Mouse (Mus musculus) midbrain, embryonic 14.5 days (tissue): ENCODE results near the gene Xylb. TPM values are rescaled to one million over a fixed set of nuclear protein-coding genes. Genes with fewer than 3 reads are reported as not detected.

Source experiments
- ATAC-seq: fragments of 200-750 bp; cut with Nextera tagmentation; 2 replicates; pipeline ENCODE4 v1.8.0; 2017; ENCODE audit warnings: moderate number of reproducible peaks, moderate library complexity; ENCODE audit not compliant: low FRiP score, low TSS enrichment
- DNase-seq: peaks from one replicate; pipeline ENCODE4 v3.0.0-alpha.2; 2015
- H3K27ac ChIP-seq: fragments of 300-500 bp; sonication (generic); replicated peaks from 2 replicates; pipeline ENCODE4 v1.5.1; 2014; ENCODE audit warnings: mild to moderate bottlenecking, low read depth, low read length, moderate library complexity
- H3K27me3 ChIP-seq: fragments of 300-500 bp; sonication (generic); 2 replicates; pipeline ENCODE4 v1.6.1; 2014; ENCODE audit warnings: low read length, control low read depth, mixed read lengths; ENCODE audit not compliant: control insufficient read depth, insufficient read depth
- H3K36me3 ChIP-seq: fragments of 300-500 bp; sonication (generic); 2 replicates; pipeline ENCODE4 v1.6.1; 2014; ENCODE audit warnings: low read length, control low read depth; ENCODE audit not compliant: control insufficient read depth, insufficient read depth
- H3K4me1 ChIP-seq: fragments of 300-500 bp; sonication (generic); 2 replicates; pipeline ENCODE4 v1.6.1; 2014; ENCODE audit warnings: mild to moderate bottlenecking, antibody characterized with exemption, low read length, control low read depth; ENCODE audit not compliant: control insufficient read depth, insufficient read depth
- H3K4me2 ChIP-seq: fragments of 300-500 bp; sonication (generic); 2 replicates; pipeline ENCODE4 v1.6.1; 2014; ENCODE audit warnings: mild to moderate bottlenecking, low read length, moderate library complexity
- H3K4me3 ChIP-seq: fragments of 300-500 bp; sonication (generic); replicated peaks from 2 replicates; pipeline ENCODE4 v1.5.1; 2014; ENCODE audit warnings: low read depth, low read length
- H3K9ac ChIP-seq: fragments of 300-500 bp; sonication (generic); replicated peaks from 2 replicates; pipeline ENCODE4 v1.6.1; 2014; ENCODE audit warnings: mild to moderate bottlenecking, low read length, moderate library complexity
- H3K9me3 ChIP-seq: fragments of 300-500 bp; sonication (generic); 2 replicates; pipeline ENCODE4 v1.6.1; 2016; ENCODE audit warnings: low read length, control low read depth, mixed read lengths; ENCODE audit not compliant: control insufficient read depth
- WGBS: fragments of 180-500 bp; shearing (Covaris S2); extraction: QIAGEN DNeasy Blood & Tissue Kit; methylation state at CpG from one replicate; pipeline ENCODE4 v1.1.7; 2014; 5-methylcytosine and 5-hydroxymethylcytosine counted together
- polyA plus RNA-seq: library from polyadenylated mRNA; unstranded; fragments of >200 nt; fragmentation: Nextera tagmentation; extraction: Ambion mirVana; gene quantifications from 2 replicates; pipeline ENCODE4 v1.2.1, GENCODE M21; 2014

The Xylb gene
- polyA plus RNA-seq, 1 experiment from 2014 or later = 2.4 TPM

DNA sequence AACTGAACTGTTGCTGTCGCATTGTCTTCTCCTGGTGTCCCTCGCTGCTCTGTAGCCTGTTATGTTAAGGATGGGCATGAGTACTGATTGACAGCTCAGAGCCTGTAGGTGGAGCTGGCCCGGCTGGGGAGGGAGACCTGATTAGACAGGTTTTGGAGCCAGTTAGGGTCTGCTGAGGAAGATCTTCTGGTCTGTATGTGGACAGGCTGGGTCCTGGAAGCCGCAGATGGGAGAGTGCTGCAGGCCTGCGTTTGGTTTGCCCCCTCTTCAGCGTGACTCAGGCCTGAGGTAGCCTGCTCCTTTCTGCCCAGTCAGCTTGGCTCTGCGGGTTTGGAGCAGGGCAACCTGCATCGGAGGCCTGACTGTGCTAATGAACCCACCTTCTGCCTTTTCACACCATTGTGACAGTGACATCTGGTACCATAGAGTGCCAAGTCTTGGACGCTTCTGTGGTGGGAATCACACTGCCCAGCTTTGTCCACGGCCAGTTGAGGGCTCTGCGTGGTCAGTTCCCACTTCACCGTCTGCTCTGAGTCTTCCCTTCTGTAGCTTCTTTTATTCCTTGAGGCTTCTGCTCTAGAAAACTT lies 62.8 kb downstream of the Xylb start:
- 80% methylated on average over 12 of the region's 12 CpGs for WGBS
- peaks cover 20% of the 10 kb centered on the region for H3K4me1 ChIP-seq
- no peak overlapping the region for H3K4me3 ChIP-seq
- ATAC-seq = no peak
- no peaks in the 10 kb centered on the region for H3K9me3 ChIP-seq
- H3K36me3 ChIP-seq = no peaks in the 10 kb centered on the region
- no peak overlapping the region for H3K9ac ChIP-seq
- DNase-seq = no peak
- H3K27me3 ChIP-seq = no peaks in the 10 kb centered on the region
- H3K27ac ChIP-seq = no peak overlapping the region
- no peak overlapping the region for H3K4me2 ChIP-seq

DNA sequence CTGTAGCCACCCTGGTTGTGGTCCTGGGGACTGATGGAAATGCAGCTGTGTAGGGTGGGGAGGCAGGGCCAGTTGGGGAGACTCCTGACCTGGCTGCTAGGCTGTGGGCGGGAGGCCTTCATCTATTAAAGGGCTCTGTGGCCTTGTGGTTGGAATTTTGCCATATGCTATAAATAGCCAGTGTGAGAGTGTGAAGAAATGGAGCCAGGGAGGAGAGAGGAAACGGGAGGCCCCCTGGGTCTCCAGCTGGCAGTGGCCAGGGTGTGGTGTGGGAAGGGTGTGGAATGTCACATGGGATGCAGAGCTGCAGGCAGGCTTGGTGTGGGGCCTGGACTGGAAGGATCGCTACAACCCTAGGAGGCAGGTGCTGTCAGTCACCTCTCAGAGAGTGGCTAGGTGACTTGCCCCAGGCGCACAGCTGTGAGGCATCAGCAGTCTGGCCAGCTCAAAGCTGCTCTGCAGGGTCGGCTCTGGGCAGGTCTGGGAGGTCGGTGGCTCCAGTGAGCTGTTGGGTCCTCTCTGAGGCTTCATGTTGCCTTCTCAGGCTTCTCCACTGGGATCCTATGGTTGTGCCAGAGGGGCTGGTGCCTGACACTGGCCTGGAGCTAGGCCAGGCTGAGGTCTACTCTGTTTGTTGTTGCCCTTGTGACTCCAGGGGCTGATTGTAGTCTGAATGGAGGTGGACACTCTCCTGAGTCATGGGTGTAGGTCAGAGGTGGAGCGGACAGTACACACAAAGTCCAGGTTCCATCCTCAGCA lies 68.2 kb downstream of the Xylb start:
- WGBS = 71% methylated on average over 7 of the region's 7 CpGs
- Histone ChIP-seq H3K9ac (no peak overlapping the region), H3K27me3 (no peaks in the 10 kb centered on the region), H3K9me3 (no peaks in the 10 kb centered on the region), H3K4me2 (no peak overlapping the region), H3K4me1 (peaks cover 17% of the 10 kb centered on the region), H3K4me3 (no peak overlapping the region), H3K36me3 (peaks cover 27% of the 10 kb centered on the region), H3K27ac (peak overlapping the region; percentile 60)
- ATAC-seq (no peak), DNase-seq (peak; percentile 51)

DNA sequence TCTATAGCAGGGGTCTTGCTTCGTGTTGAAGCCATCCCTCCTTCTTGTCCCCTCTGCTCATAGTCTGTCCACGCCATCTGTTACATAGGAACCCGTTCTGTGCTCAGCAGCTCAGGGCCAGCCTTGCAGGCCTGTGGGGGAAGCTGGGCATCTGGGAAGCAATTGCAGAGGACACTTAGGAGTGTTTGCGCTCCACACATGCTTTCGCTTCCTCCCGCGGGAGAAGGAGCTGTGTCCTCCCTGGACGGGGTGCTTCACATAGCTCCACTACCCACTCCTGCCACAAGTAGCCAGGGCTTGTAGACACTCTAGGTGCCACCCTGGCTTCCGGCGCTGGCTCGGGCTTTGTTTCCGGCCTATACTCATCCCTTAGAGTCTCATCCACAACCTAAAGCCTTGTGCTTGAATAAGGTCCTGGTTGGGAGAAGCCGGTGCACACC lies 68.8 kb downstream of the Xylb start:
- ATAC-seq = no peak
- no peak overlapping the region; the same call in 1 of the 2 replicates for H3K27ac ChIP-seq

DNA sequence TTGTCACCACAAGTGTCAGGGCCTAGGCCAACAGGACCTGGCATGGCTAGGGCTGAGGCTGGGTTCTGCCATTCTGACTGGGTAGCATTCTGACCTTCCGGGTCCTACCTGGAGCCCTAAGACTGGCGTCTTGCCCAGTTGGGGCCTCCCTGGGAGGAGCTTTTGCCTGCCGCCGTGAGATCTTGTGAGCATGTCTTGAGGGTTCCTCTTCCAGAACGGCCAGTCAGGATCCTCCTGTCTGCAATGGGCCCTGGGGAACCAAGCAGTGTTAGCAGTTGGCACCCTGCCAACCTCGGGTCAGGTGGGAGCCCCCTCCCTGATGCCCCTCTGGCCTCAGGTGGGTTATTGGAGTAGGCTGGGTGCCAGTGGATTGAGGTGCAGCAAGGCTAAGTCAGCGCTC lies 69.3 kb downstream of the Xylb start:
- H3K4me2 ChIP-seq = no peak overlapping the region
- WGBS = 84% methylated on average over 7 of the region's 7 CpGs
- no peak overlapping the region for H3K4me3 ChIP-seq
- no peak overlapping the region for H3K9ac ChIP-seq
- no peaks in the 10 kb centered on the region for H3K9me3 ChIP-seq
- no peaks in the 10 kb centered on the region for H3K27me3 ChIP-seq
- peaks cover 17% of the 10 kb centered on the region for H3K4me1 ChIP-seq
- H3K27ac ChIP-seq = no peak overlapping the region
- H3K36me3 ChIP-seq = peaks cover 35% of the 10 kb centered on the region
- ATAC-seq (no peak), DNase-seq (no peak)

More for the DNA sequence above, 68.8 kb downstream of the Xylb start:
- Histone ChIP-seq H3K4me3 (no peak overlapping the region), H3K9me3 (no peaks in the 10 kb centered on the region), H3K4me2 (no peak overlapping the region), H3K4me1 (peaks cover 17% of the 10 kb centered on the region), H3K36me3 (peaks cover 31% of the 10 kb centered on the region), H3K9ac (no peak overlapping the region), H3K27me3 (no peaks in the 10 kb centered on the region)
- no peak for DNase-seq
- WGBS = 89% methylated on average over 13 of the region's 13 CpGs

DNA sequence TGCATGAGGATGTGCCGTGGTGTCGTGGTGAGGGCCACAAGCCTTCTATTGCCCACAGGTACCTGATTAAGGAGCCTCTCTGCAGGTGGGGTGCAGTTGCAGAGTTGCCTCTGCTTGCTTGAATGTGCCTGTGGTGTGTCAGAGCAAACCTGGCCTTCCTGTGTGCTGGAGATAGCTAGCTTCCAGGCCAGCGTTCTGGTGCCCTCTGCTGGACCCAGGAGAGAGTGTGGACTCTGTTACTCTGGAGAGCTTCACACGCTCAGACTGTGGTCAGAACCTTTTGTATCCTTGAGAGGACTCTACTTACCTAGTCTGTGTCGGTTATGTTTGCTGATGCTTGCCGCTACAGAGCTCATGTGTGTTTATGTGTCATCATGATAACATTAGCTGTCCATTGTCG lies 73.1 kb downstream of the Xylb start:
- 52% methylated on average over 7 of the region's 7 CpGs for WGBS
- DNase-seq (peak; percentile 89), ATAC-seq (peak; percentile 57; the same call in 1 of the 2 replicates)
- H3K4me1 ChIP-seq = peaks cover 8% of the 10 kb centered on the region; the same call in 1 of the 2 replicates
- no peaks in the 10 kb centered on the region for H3K9me3 ChIP-seq
- H3K4me2 ChIP-seq = no peak overlapping the region
- no peak overlapping the region; the same call in 1 of the 2 replicates for H3K27ac ChIP-seq
- no peaks in the 10 kb centered on the region for H3K27me3 ChIP-seq
- no peak overlapping the region for H3K4me3 ChIP-seq
- H3K9ac ChIP-seq = no peak overlapping the region
- H3K36me3 ChIP-seq = peaks cover 71% of the 10 kb centered on the region

DNA sequence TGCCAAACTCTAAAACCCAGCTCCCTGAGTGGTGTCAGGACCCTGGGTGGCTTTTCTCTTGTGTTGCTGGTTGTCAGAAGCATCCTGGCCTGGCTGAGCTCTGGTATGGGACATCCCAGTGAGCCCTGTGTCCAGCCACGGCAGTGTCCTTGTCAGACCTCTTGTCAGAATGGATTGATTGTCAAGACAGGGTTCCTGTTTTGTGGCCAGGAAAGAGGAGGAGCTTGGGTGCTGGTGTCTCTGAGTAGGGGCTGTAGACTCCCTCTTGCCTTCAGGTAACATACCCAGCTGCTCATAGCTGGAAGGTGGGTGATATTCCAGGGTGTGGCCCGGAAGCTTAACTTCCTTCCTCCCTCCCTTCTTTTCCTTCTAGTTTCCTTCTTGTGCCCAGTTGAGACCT lies 78.7 kb downstream of the Xylb start:
- WGBS = 90% methylated on average over 2 of the region's 2 CpGs
- H3K4me1 ChIP-seq = no peaks in the 10 kb centered on the region
- no peak overlapping the region for H3K9ac ChIP-seq
- no peaks in the 10 kb centered on the region for H3K27me3 ChIP-seq
- ATAC-seq (no peak), DNase-seq (no peak)
- no peak overlapping the region for H3K4me3 ChIP-seq
- no peak overlapping the region for H3K27ac ChIP-seq
- no peaks in the 10 kb centered on the region for H3K9me3 ChIP-seq
- no peak overlapping the region for H3K4me2 ChIP-seq
- peaks cover 93% of the 10 kb centered on the region for H3K36me3 ChIP-seq

DNA sequence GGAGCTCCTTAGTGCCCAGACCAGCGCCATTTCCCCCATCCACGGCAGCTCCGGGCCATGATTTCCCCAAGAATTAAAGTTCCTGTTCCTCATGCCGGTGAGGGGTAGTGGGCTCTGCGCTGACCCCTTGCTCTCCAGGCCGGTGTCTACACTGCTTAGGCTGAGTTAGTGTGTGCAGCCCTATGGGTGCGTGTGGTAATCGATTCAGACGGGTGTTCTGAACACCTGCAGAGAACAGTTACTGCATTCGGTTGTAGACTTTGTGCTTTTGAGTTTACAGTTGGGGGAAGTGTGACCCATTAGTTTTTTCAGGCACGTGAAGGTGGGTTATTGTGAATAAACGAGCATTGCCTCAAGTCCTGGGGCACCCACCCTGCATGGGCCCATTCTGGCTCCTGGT lies 80.9 kb downstream of the Xylb start:
- Histone ChIP-seq H3K4me2 (no peak overlapping the region), H3K36me3 (peaks cover 80% of the 10 kb centered on the region), H3K9ac (no peak overlapping the region), H3K27ac (no peak overlapping the region), H3K27me3 (no peaks in the 10 kb centered on the region), H3K4me1 (no peaks in the 10 kb centered on the region), H3K4me3 (no peak overlapping the region), H3K9me3 (no peaks in the 10 kb centered on the region)
- WGBS = 94% methylated on average over 12 of the region's 12 CpGs
- DNase-seq (no peak), ATAC-seq (no peak)

DNA sequence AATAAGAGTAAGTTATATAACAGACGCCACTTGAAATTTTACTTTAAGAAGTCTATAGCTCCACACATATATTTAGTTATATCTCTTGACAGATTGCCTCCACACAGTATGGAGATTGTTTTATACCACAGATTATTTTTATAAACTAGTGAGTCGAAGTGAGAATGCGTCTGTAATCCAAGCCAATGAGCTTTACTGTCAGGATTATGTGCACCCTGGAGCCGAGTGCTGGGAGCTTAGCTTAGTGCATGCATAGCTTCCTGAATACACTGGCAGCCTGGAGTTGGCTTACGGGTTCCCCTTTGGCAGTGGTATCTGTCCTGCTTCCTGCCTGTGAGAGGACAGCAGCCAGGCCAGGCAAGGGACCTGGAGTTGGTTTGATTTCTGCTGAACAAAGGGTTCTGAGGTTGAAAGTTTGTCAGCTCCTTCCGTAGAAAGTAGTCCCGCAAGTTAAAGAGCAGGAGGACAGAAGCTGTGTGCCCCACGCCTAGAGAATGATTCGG lies 81.4 kb downstream of the Xylb start:
- peaks cover 76% of the 10 kb centered on the region for H3K36me3 ChIP-seq
- WGBS = 92% methylated on average over 9 of the region's 9 CpGs

More for the DNA sequence above, 81.4 kb downstream of the Xylb start:
- ATAC-seq (no peak), DNase-seq (no peak)
- no peaks in the 10 kb centered on the region for H3K4me1 ChIP-seq
- H3K9ac ChIP-seq = no peak overlapping the region
- H3K4me3 ChIP-seq = no peak overlapping the region
- H3K27ac ChIP-seq = no peak overlapping the region
- no peaks in the 10 kb centered on the region for H3K27me3 ChIP-seq
- no peaks in the 10 kb centered on the region for H3K9me3 ChIP-seq
- no peak overlapping the region for H3K4me2 ChIP-seq
